Mouse (Mus musculus) kidney, adult 2 months (tissue): ENCODE data around the gene Svbp.

Experiments
- CTCF ChIP-seq: fragments of 200-500 bp; conservative IDR thresholded peaks from 2 replicates; pipeline ENCODE4 v1.5.1; 2011; ENCODE audit warnings: low read depth, mild to moderate bottlenecking, control low read depth, low read length, moderate library complexity, mixed read lengths; ENCODE audit not compliant: insufficient read depth, insufficient read length
- POLR2A ChIP-seq: fragments of 200-500 bp; IDR thresholded peaks from one replicate; pipeline ENCODE4 v1.6.1; 2011; ENCODE audit warnings: low read depth, low read length, control low read depth

- TF ChIP-seq CTCF (no peak), POLR2A (no peak)
Measured at GRCm38 (mm10) chr4:119218169-119218568, 23.1 kb downstream of the Svbp start, which contains the start of gene Tmem269.
